Comparison of ENCODE assay signal across 15 mouse cellular contexts in the genomic region with DNA sequence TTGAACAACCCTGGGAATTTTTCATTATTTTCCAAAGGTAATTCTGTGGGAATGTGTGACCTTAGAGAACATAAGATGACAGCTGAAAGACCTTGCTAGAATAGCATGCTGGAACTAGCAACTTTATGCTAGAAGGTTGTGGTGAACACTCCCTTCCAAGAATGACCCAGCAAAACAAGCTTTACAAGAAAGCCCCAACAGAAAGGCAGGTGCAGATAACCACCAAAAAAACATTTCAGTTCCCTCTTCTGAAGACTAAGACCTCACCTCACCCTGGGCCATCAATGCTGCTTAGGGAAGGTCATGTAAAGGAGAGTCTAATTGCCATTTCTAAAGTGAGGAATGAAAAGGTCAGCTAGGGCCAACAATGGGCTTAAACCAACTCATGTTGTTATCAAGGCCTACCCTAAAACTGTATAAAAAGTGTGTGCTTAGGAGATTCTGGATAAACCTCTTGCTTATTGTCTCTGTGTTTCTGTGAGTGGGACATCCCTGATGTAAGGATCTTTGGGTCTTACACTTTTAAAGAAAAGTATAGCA.
"Had no signal": no experiment of that assay in that cellular context is flagged by ENCODE, and none has a peak within 500 bp of the region (broad histone marks: within the 10 kb centered on the region; RNA-seq: fewer than 3 reads in every experiment).

No protein-coding gene starts in this region.

- H3K4me3 ChIP-seq: limb, embryonic 12.5 days; myocyte; neural tube, embryonic 15.5 days had no signal

- H3K27me3 ChIP-seq: limb, embryonic 12.5 days; neural tube, embryonic 15.5 days had no signal

- H3K36me3 ChIP-seq: limb, embryonic 12.5 days; neural tube, embryonic 15.5 days had no signal

- H3K9me3 ChIP-seq: limb, embryonic 12.5 days; neural tube, embryonic 15.5 days had no signal

- DNase-seq: kidney, adult 9 months; kidney, postnatal 10 days; kidney, postnatal 4 days; layer of hippocampus, postnatal 36 days; liver; lung, adult 18-20 months; midbrain, embryonic 14.5 days; right cerebral cortex, postnatal 4 days; spleen, adult 18-20 months; thymus, adult 18-20 months; thymus, postnatal 14 days had no signal

- H3K4me1 ChIP-seq: limb, embryonic 12.5 days; neural tube, embryonic 15.5 days had no signal

- H3K27ac ChIP-seq: limb, embryonic 12.5 days; liver, embryonic 14.5 days; neural tube, embryonic 15.5 days had no signal
